Mouse (Mus musculus): ENCODE results near the gene Rpl41. TPM values are rescaled to one million over a fixed set of nuclear protein-coding genes. Genes with fewer than 3 reads are reported as not detected.

Rpl41 gene
- total RNA-seq, 1 experiment = 5,552 TPM

Other genes with a start within 250 kb of the Rpl41 start
- gene Pan2, start 246.0 kb downstream of the Rpl41 start, total RNA-seq (2012; rRNA removed) = 21.9 and 25.4 TPM in 2 replicates
- 218 and 257 TPM in 2 replicates for gene Cnpy2, start 226.8 kb downstream of the Rpl41 start, total RNA-seq (2012; rRNA removed)
- 107 and 143 TPM in 2 replicates for gene Cs, start 211.6 kb downstream of the Rpl41 start, total RNA-seq (2012; rRNA removed)
- gene Coq10a, start 180.3 kb downstream of the Rpl41 start, total RNA-seq (2012; rRNA removed) = 8.2 and 10.1 TPM in 2 replicates
- gene Ankrd52, start 172.2 kb downstream of the Rpl41 start, total RNA-seq (2012; rRNA removed) = 11.1 and 11.4 TPM in 2 replicates
- 0.36 and 0.53 TPM in 2 replicates for gene Slc39a5, start 148.1 kb downstream of the Rpl41 start, total RNA-seq (2012; rRNA removed)
- gene Nabp2, start 137.8 kb downstream of the Rpl41 start, total RNA-seq (2012; rRNA removed) = 25.3 and 28.2 TPM in 2 replicates
- gene Rnf41, start 137.6 kb downstream of the Rpl41 start, total RNA-seq (2012; rRNA removed) = 39.6 and 41.3 TPM in 2 replicates
- 18.9 and 22.8 TPM in 2 replicates for gene Smarcc2, start 90.1 kb downstream of the Rpl41 start, total RNA-seq (2012; rRNA removed)
- 894 and 1,090 TPM in 2 replicates for gene Myl6, start 55.2 kb downstream of the Rpl41 start, total RNA-seq (2012; rRNA removed)
- 2.0 and 3.7 TPM in 2 replicates for gene Myl6b, start 50.6 kb downstream of the Rpl41 start, total RNA-seq (2012; rRNA removed)
- 62.7 and 135 TPM in 2 replicates for gene Esyt1, start 23.4 kb downstream of the Rpl41 start, total RNA-seq (2012; rRNA removed)
- gene Zc3h10, start 1.5 kb downstream of the Rpl41 start, total RNA-seq (2012; rRNA removed) = 18.8 and 19.5 TPM in 2 replicates
- gene Pa2g4, start 16.7 kb upstream of the Rpl41 start, total RNA-seq (2012; rRNA removed) = 127 and 170 TPM in 2 replicates
- gene Erbb3, start 40.3 kb upstream of the Rpl41 start, total RNA-seq (2012; rRNA removed) = 24.9 and 30.3 TPM in 2 replicates
- gene Rps26, start 77.4 kb upstream of the Rpl41 start, total RNA-seq (2012; rRNA removed) = 1,660 and 1,982 TPM in 2 replicates
- 1.4 and 1.9 TPM in 2 replicates for gene Ikzf4, start 96.7 kb upstream of the Rpl41 start, total RNA-seq (2012; rRNA removed)
- 7.0 and 7.4 TPM in 2 replicates for gene Suox, start 124.8 kb upstream of the Rpl41 start, total RNA-seq (2012; rRNA removed)
- 23.2 and 32.8 TPM in 2 replicates for gene Rab5b, start 147.0 kb upstream of the Rpl41 start, total RNA-seq (2012; rRNA removed)
- 11.4 and 44.2 TPM in 2 replicates for gene Pmel, start 154.9 kb upstream of the Rpl41 start, total RNA-seq (2012; rRNA removed)
- gene Cdk2, start 155.7 kb upstream of the Rpl41 start, total RNA-seq (2012; rRNA removed) = 40.7 and 43.5 TPM in 2 replicates
- 11.9 and 19.3 TPM in 2 replicates for gene Dgka, start 195.6 kb upstream of the Rpl41 start, total RNA-seq (2012; rRNA removed)
- 71.7 and 78.6 TPM in 2 replicates for gene Pym1, start 198.6 kb upstream of the Rpl41 start, total RNA-seq (2012; rRNA removed)
- 0.37 and 0.94 TPM in 2 replicates for gene Mmp19, start 241.6 kb upstream of the Rpl41 start, total RNA-seq (2012; rRNA removed)